Mouse (Mus musculus): ENCODE data around the gene Amer1. TPM values are rescaled to one million over a fixed set of nuclear protein-coding genes. Genes with fewer than 3 reads are reported as not detected.

Amer1 gene
- polyA plus RNA-seq (2012; ENCODE audit: insufficient read depth, insufficient read length, low replicate concordance, missing spikeins), result not detected in 2 replicates

DNA sequence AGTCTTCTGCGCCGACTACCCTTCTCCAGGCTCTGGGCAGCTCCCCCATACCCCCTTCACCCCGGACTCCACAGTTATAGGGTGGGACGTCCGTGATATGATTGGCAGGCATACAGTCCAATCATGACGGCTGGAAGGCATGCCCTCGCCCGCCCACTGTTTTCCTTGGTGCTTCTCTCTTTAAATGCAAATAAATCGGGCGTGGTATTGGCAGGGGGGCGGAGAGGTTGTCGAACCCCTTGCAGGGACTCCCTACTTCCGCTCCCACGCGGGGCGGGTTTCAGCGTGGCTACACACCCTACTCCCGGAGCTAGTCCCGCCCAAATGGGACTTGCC, at the start of gene Amer1:
Amer1 (minus strand) TSS at position 97 of the 336 bp plus-strand sequence.
- Histone ChIP-seq H3K4me3 (ENCODE audit: insufficient read depth, low read depth, low read length) (peak within 1 kb of the TSS; percentile 96), H3K27ac (ENCODE audit: insufficient read depth, low read depth, low read length) (peak within 1 kb of the TSS; percentile 67), H3K4me1 (ENCODE audit: control insufficient read depth, insufficient read depth, low read length) (peaks cover 3% of the 10 kb centered on the region; the same call in 1 of the 2 replicates)
- 13% methylated on average over 19 of the region's 19 CpGs for WGBS
- TF ChIP-seq CTCF (IDR thresholded peaks at IDR 0.05; ENCODE audit: insufficient read depth, low read depth, low read length) (no peak), POLR2A (IDR thresholded peaks at IDR 0.05; ENCODE audit: insufficient read depth, low read depth, low read length) (0 out of 2 replicates have a peak, but pooled peaks have one; percentile 29)

DNA sequence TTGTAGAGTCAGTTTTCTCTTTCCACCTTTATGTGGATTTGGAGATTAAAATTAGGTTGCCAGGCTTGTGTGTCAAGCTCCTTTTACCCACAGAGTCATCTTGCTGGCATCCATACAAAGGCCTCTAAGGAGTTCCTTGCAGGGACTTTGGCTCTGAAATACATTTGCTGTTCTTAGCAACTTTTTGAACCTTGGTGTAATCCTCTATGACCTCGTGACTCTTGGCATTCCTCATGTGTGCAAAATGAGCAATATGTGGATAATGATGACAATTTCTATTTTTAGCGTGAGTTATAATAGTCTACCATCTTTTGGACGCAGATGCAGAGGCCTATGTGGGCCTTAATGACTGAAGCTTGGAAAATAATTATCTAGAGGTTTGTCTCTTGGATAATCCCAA, 12.5 kb upstream of the Amer1 start:
- 59% methylated on average over 3 of the region's 3 CpGs for WGBS
- H3K4me3 ChIP-seq (ENCODE audit: insufficient read depth, low read depth, low read length), result no peak overlapping the region
- no peaks in the 10 kb centered on the region for H3K4me1 ChIP-seq (ENCODE audit: control insufficient read depth, insufficient read depth, low read length)
- no peak for TF ChIP-seq POLR2A (IDR thresholded peaks at IDR 0.05; ENCODE audit: insufficient read depth, low read depth, low read length)
- no peak for TF ChIP-seq CTCF (IDR thresholded peaks at IDR 0.05; ENCODE audit: insufficient read depth, low read depth, low read length)
- H3K27ac ChIP-seq (ENCODE audit: insufficient read depth, low read depth, low read length), result no peak overlapping the region

- H3K4me3 ChIP-seq (ENCODE audit: insufficient read depth, low read depth, low read length), result no peak overlapping the region
- no peak overlapping the region for H3K27ac ChIP-seq (ENCODE audit: insufficient read depth, low read depth, low read length)
- peaks cover 3% of the 10 kb centered on the region; the same call in 1 of the 2 replicates for H3K4me1 ChIP-seq (ENCODE audit: control insufficient read depth, insufficient read depth, low read length)
- WGBS, result 65% methylated on average over 2 of the region's 2 CpGs
- TF ChIP-seq CTCF (IDR thresholded peaks at IDR 0.05; ENCODE audit: insufficient read depth, low read depth, low read length) (no peak), POLR2A (IDR thresholded peaks at IDR 0.05; ENCODE audit: insufficient read depth, low read depth, low read length) (no peak)
These were observed 1.2 kb upstream of the Amer1 start for GRCm38 (mm10) chrX:95445866-95446265.

- Histone ChIP-seq H3K4me3 (ENCODE audit: insufficient read depth, low read depth, low read length) (peak overlapping the region; percentile 96), H3K4me1 (ENCODE audit: control insufficient read depth, insufficient read depth, low read length) (peaks cover 3% of the 10 kb centered on the region; the same call in 1 of the 2 replicates), H3K27ac (ENCODE audit: insufficient read depth, low read depth, low read length) (no peak overlapping the region)
- TF ChIP-seq CTCF (IDR thresholded peaks at IDR 0.05; ENCODE audit: insufficient read depth, low read depth, low read length) (no peak), POLR2A (IDR thresholded peaks at IDR 0.05; ENCODE audit: insufficient read depth, low read depth, low read length) (no peak)
- 47% methylated on average over 3 of the region's 3 CpGs for WGBS
These were observed 469 bp upstream of the Amer1 start for GRCm38 (mm10) chrX:95445141-95445540.

GRCm38 (mm10) chrX:95443898-95444775, 535 bp downstream of the Amer1 start:
- H3K27ac ChIP-seq (ENCODE audit: insufficient read depth, low read depth, low read length), result peak overlapping the region; percentile 67

DNA sequence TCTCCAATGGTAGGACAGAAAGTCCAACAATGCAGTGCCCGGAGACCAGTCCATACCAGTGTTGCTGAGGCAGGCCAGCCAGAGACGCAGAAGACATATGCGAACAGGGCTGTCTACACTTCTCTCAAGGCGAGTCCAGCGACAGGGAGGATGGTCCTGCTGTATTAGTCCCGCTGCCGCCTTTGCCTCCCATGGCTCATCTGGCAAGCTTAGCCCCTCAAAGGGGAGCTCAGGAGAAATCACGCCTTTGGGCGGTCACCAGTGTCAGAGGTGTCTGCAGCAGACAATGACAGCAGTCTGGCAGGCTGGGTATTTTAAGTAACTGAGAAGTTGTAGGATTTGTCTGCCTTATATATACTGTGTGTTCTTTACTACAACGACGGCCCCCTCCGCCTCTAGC, 1.3 kb downstream of the Amer1 start:
- 27% methylated on average over 12 of the region's 12 CpGs for WGBS
- H3K4me1 ChIP-seq (ENCODE audit: control insufficient read depth, insufficient read depth, low read length), result peaks cover 3% of the 10 kb centered on the region; the same call in 1 of the 2 replicates
- H3K27ac ChIP-seq (ENCODE audit: insufficient read depth, low read depth, low read length), result no peak overlapping the region
- H3K4me3 ChIP-seq (ENCODE audit: insufficient read depth, low read depth, low read length), result peak overlapping the region; percentile 96
- TF ChIP-seq POLR2A (IDR thresholded peaks at IDR 0.05; ENCODE audit: insufficient read depth, low read depth, low read length) (no peak), CTCF (IDR thresholded peaks at IDR 0.05; ENCODE audit: insufficient read depth, low read depth, low read length) (no peak)

More at GRCm38 (mm10) chrX:95443898-95444775, 535 bp downstream of the Amer1 start:
- WGBS, result 19% methylated on average over 42 of the region's 42 CpGs
- TF ChIP-seq CTCF (IDR thresholded peaks at IDR 0.05; ENCODE audit: insufficient read depth, low read depth, low read length) (no peak), POLR2A (IDR thresholded peaks at IDR 0.05; ENCODE audit: insufficient read depth, low read depth, low read length) (no peak)
- Histone ChIP-seq H3K4me3 (ENCODE audit: insufficient read depth, low read depth, low read length) (peak overlapping the region; percentile 96), H3K4me1 (ENCODE audit: control insufficient read depth, insufficient read depth, low read length) (peaks cover 3% of the 10 kb centered on the region; the same call in 1 of the 2 replicates)

- 25% methylated on average over 1 of the region's 1 CpGs for WGBS
These were observed 2.4 kb downstream of the Amer1 start for GRCm38 (mm10) chrX:95442261-95442660.

DNA sequence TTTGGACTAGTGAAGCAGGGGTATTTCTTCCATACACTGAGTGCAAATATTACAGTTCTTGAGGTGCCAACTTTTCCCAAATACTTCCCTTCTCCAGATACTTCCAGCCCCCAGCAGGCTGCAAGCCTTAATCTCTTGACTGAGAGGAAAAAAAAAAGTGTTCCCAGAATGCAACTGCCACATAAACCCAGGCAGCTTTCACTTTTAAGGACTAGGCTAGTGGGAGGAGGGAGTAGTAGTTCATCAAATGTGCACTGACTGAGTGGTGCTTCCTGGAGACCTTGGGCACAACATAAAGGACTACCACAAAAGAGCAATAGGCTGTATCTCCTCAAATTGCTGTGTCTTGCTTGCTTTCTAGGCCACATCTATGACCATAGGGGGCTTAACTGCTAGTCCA, 3.4 kb downstream of the Amer1 start:
- Histone ChIP-seq H3K4me3 (ENCODE audit: insufficient read depth, low read depth, low read length) (no peak overlapping the region), H3K4me1 (ENCODE audit: control insufficient read depth, insufficient read depth, low read length) (peaks cover 3% of the 10 kb centered on the region; the same call in 1 of the 2 replicates), H3K27ac (ENCODE audit: insufficient read depth, low read depth, low read length) (no peak overlapping the region)
- no peak for TF ChIP-seq CTCF (IDR thresholded peaks at IDR 0.05; ENCODE audit: insufficient read depth, low read depth, low read length)
- no peak for TF ChIP-seq POLR2A (IDR thresholded peaks at IDR 0.05; ENCODE audit: insufficient read depth, low read depth, low read length)

More at GRCm38 (mm10) chrX:95442261-95442660, 2.4 kb downstream of the Amer1 start:
- H3K27ac ChIP-seq (ENCODE audit: insufficient read depth, low read depth, low read length), result no peak overlapping the region
- peaks cover 3% of the 10 kb centered on the region; the same call in 1 of the 2 replicates for H3K4me1 ChIP-seq (ENCODE audit: control insufficient read depth, insufficient read depth, low read length)
- H3K4me3 ChIP-seq (ENCODE audit: insufficient read depth, low read depth, low read length), result no peak overlapping the region
- no peak for TF ChIP-seq CTCF (IDR thresholded peaks at IDR 0.05; ENCODE audit: insufficient read depth, low read depth, low read length)
- TF ChIP-seq POLR2A (IDR thresholded peaks at IDR 0.05; ENCODE audit: insufficient read depth, low read depth, low read length), result no peak

DNA sequence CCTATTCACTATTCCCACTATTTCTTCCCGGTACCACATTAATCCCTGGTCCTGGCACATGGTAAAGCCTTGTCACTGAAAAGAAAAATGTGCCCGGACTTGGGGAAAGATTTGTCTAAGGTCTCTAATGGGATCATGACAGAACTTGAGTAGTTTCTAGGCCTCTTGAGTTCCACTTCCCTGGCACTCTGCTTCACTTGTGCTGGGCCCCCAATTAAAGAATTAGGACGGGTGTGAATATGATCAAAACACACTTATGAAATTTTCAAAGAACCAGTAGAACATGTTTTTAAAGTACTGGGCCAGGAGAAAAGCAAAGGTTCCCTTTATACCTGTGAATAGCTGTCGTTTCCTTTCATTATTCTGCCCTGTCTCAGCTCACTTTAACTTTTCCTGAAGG, 6.2 kb downstream of the Amer1 start:
- TF ChIP-seq CTCF (IDR thresholded peaks at IDR 0.05; ENCODE audit: insufficient read depth, low read depth, low read length), result no peak
- TF ChIP-seq POLR2A (IDR thresholded peaks at IDR 0.05; ENCODE audit: insufficient read depth, low read depth, low read length), result no peak
- no peak overlapping the region for H3K27ac ChIP-seq (ENCODE audit: insufficient read depth, low read depth, low read length)
- no peak overlapping the region for H3K4me3 ChIP-seq (ENCODE audit: insufficient read depth, low read depth, low read length)
- WGBS, result 65% methylated on average over 4 of the region's 4 CpGs
- H3K4me1 ChIP-seq (ENCODE audit: control insufficient read depth, insufficient read depth, low read length), result peaks cover 3% of the 10 kb centered on the region; the same call in 1 of the 2 replicates

Measured in olfactory bulb, adult 2 months (tissue).